28 mouse cellular contexts compared by ENCODE assay signal in the genomic region with DNA sequence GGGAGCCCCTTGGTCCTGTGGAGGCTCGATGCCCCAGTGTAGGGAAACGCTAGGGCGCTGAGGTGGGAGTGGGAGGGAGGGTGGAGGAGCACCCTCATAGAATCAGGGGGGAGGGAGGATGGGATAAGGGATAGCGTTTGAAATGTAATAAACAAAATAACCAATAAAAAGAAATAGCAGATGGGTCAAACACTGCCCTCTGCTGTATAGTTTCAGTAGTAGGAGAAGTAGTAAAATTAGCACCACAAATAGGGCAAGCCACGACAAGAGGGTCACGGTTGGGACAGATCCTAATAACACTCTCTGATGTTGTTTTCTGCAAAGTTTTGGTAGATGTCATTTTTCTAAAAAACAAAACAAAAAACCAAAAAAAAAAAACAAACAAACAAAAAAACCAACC.
DNase-seq lines count a peak whose midpoint lies in the region; ATAC-seq and TF ChIP-seq lines count a peak whose summit lies in the region.
"Had no signal": no experiment of that assay in that cellular context is flagged by ENCODE, and none has a peak within 500 bp of the region (broad histone marks: within the 10 kb centered on the region; RNA-seq: fewer than 3 reads in every experiment).

No protein-coding gene starts in this region.

- DNase-seq in gastrocnemius, adult 2 months = no peak
- DNase-seq in gastrocnemius, adult 8-10 months (ENCODE audit: low spot score in 2 of 2) = no peak
- DNase-seq in liver, postnatal 0 days = no peak
- DNase-seq in 416B (ENCODE audit: low read depth) (peak; percentile 16), NIH3T3 (ENCODE audit: low read depth) (peak; percentile 18)
- DNase-seq in adrenal gland, postnatal 14 days = no peak
- no peak for DNase-seq in spleen, postnatal 14 days (ENCODE audit: low spot score in 2 of 2)
- DNase-seq: B cell, adult 2 months; cerebellum, adult 8-10 months; cerebellum, postnatal 25 days; gastrocnemius, postnatal 36 days; heart, adult 18-20 months; kidney, adult 8-10 months; kidney, postnatal 10 days; layer of hippocampus, adult 9-11 months; thymus, postnatal 14 days had no signal

- H3K9ac ChIP-seq in liver, postnatal 0 days (replicated peaks) = no peak overlapping the region
- H3K9ac ChIP-seq in liver, embryonic 12.5 days = no peak overlapping the region
- H3K9ac ChIP-seq: embryonic facial prominence, embryonic 12.5 days; heart, embryonic 12.5 days; hindbrain, embryonic 15.5 days; limb, embryonic 12.5 days; neural tube, embryonic 12.5 days; stomach, embryonic 15.5 days had no signal

- H3K9me3 ChIP-seq in liver, postnatal 0 days (ENCODE audit: low read length) = no peaks in the 10 kb centered on the region
- H3K9me3 ChIP-seq in liver, embryonic 12.5 days (replicated peaks) = no peaks in the 10 kb centered on the region
- H3K9me3 ChIP-seq: embryonic facial prominence, embryonic 12.5 days; heart, embryonic 12.5 days; hindbrain, embryonic 15.5 days; limb, embryonic 12.5 days; midbrain, embryonic 10.5 days; neural tube, embryonic 12.5 days; stomach, embryonic 15.5 days had no signal

- TF ChIP-seq CTCF in gastrocnemius, adult 2 months (IDR thresholded peaks at IDR 0.05) = peak; percentile 34
- TF ChIP-seq CTCF in liver, postnatal 0 days (IDR thresholded peaks at IDR 0.05; ENCODE audit: low read depth) = 0 out of 2 replicates have a peak, but pooled peaks have one; percentile 5

- H3K27ac ChIP-seq in gastrocnemius, adult 2 months = no peak overlapping the region
- no peak overlapping the region for H3K27ac ChIP-seq in liver, postnatal 0 days (ENCODE audit: low read depth)
- H3K27ac ChIP-seq in liver, embryonic 12.5 days = no peak overlapping the region
- H3K27ac ChIP-seq: embryonic facial prominence, embryonic 12.5 days; hindbrain, embryonic 15.5 days; left cerebral cortex, adult 2 months; limb, embryonic 12.5 days; midbrain, embryonic 10.5 days; neural tube, embryonic 12.5 days; stomach, embryonic 15.5 days had no signal

- no peaks in the 10 kb centered on the region for H3K27me3 ChIP-seq in liver, postnatal 0 days (ENCODE audit: insufficient read depth, low read length)
- no peaks in the 10 kb centered on the region for H3K27me3 ChIP-seq in liver, embryonic 12.5 days (replicated peaks)
- H3K27me3 ChIP-seq: embryonic facial prominence, embryonic 12.5 days; hindbrain, embryonic 15.5 days; neural tube, embryonic 12.5 days; stomach, embryonic 15.5 days had no signal

- H3K4me1 ChIP-seq in liver, postnatal 0 days (ENCODE audit: insufficient read depth) = no peaks in the 10 kb centered on the region
- H3K4me1 ChIP-seq in liver, embryonic 12.5 days = no peaks in the 10 kb centered on the region
- H3K4me1 ChIP-seq: embryonic facial prominence, embryonic 12.5 days; hindbrain, embryonic 15.5 days; neural tube, embryonic 12.5 days; stomach, embryonic 15.5 days had no signal

- 65% methylated on average over 6 of the region's 6 CpGs for WGBS in liver, postnatal 0 days (ENCODE audit: insufficient replicate concordance)
- 58% methylated on average over 6 of the region's 6 CpGs for WGBS in liver, embryonic 12.5 days (ENCODE audit: insufficient replicate concordance)

- no peak for ATAC-seq in liver, postnatal 0 days
- ATAC-seq in liver, embryonic 12.5 days = no peak
- ATAC-seq: forebrain, embryonic 14.5 days; inflammation-experienced regulatory T-cells, adult 6 months had no signal

- no peak overlapping the region for H3K4me3 ChIP-seq in gastrocnemius, adult 2 months
- H3K4me3 ChIP-seq in liver, postnatal 0 days (ENCODE audit: low read depth, low read length) = no peak overlapping the region
- no peak overlapping the region for H3K4me3 ChIP-seq in liver, embryonic 12.5 days
- H3K4me3 ChIP-seq: embryonic facial prominence, embryonic 12.5 days; heart, embryonic 12.5 days; hindbrain, embryonic 15.5 days; left cerebral cortex, adult 2 months; limb, embryonic 12.5 days; midbrain, embryonic 10.5 days; myocyte; neural tube, embryonic 12.5 days; stomach, embryonic 15.5 days had no signal

- no peaks in the 10 kb centered on the region for H3K36me3 ChIP-seq in liver, postnatal 0 days (replicated peaks; ENCODE audit: insufficient read depth, low read length)
- H3K36me3 ChIP-seq in liver, embryonic 12.5 days = no peaks in the 10 kb centered on the region
- H3K36me3 ChIP-seq: embryonic facial prominence, embryonic 12.5 days; heart, embryonic 12.5 days; hindbrain, embryonic 15.5 days; limb, embryonic 12.5 days; midbrain, embryonic 10.5 days; neural tube, embryonic 12.5 days; stomach, embryonic 15.5 days had no signal

- intact Hi-C loops in gastrocnemius, adult 2 months (cut with DNase I) = no loop called here

- no peak overlapping the region for H3K4me2 ChIP-seq in liver, postnatal 0 days (ENCODE audit: low read depth, low read length)
- no peak overlapping the region for H3K4me2 ChIP-seq in liver, embryonic 12.5 days
- H3K4me2 ChIP-seq: embryonic facial prominence, embryonic 12.5 days; heart, embryonic 12.5 days; hindbrain, embryonic 15.5 days; limb, embryonic 12.5 days; neural tube, embryonic 12.5 days; stomach, embryonic 15.5 days had no signal

- no peak for TF ChIP-seq EP300 in liver, postnatal 0 days (IDR thresholded peaks at IDR 0.05; ENCODE audit: low read depth)

Comparison
In these comparisons a context has a peak if more than half of its experiments do, and no peak if none do; other contexts are left out.
1. DNase-seq: peak in 416B (single experiment) and NIH3T3 (single experiment); none in gastrocnemius, adult 2 months (single experiment), gastrocnemius, adult 8-10 months (0 of 2), liver, postnatal 0 days (single experiment), adrenal gland, postnatal 14 days (single experiment) and spleen, postnatal 14 days (0 of 2).